Mouse (Mus musculus) T-helper 1 cell (primary cell): Measurements from ENCODE around the gene Tcf20.

ENCODE experiments used
- in situ Hi-C: fragments of 300-600 bp; cut with MboI, MseI; formaldehyde crosslinking; loops from one replicate; pipeline ENCODE4 v1.15.1; 2025; ENCODE audit warnings: high pct_unique_total_duplicates

Tcf20 gene

GRCm38 (mm10) chr15:82958253-82958701, 29.4 kb downstream of the Tcf20 start:
- in situ Hi-C loops: no loop called here

GRCm38 (mm10) chr15:82956721-82957120, 31.0 kb downstream of the Tcf20 start:
- in situ Hi-C loops: no loop called here

- in situ Hi-C loops: no loop called here
These were observed 31.4 kb downstream of the Tcf20 start for GRCm38 (mm10) chr15:82956310-82956709.

DNA sequence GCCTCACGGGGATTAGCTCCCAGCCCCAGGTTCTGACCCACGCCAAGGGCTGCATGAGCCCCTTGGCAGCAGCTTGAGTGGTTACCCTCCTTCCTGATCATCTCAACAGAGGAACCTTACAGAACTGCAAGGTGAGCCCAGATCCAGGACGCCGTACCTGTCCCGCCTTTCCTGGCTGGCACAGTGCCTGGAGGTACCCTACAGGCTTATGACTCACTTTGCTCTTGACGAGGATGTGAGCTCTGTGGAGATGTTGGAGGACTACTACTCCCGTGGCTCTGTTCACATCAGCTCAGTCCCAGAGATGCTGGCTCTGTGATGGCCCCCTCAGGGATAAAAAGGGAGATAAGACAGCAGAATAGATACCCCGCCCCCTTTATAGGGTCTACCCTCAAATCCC, 32.4 kb downstream of the Tcf20 start:
- in situ Hi-C loops: no loop called here

- in situ Hi-C loops: no loop called here
These were observed 33.6 kb downstream of the Tcf20 start for GRCm38 (mm10) chr15:82954034-82954433.

- in situ Hi-C loops: no loop called here
These were observed 34.6 kb downstream of the Tcf20 start for GRCm38 (mm10) chr15:82953096-82953495.

DNA sequence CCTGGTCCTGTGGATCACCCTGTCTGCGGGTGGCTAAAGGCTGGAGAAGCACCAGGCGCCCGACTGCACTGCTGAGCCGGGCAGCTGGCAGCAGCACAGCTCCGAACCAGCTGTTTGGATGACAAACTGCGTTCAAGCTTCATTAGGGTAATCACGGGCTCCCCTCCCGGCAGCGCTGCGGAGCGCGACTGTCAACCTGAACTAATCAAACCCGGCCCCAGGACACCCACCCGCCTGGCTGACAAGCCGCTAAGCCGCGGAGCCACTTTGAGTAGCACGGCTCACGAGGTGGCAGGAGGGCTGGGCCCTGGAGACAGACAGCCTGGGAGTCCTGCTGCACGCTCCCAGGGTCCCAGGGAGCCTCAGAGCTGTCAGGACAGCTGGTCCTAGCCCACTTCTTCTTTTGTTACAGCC, 35.4 kb downstream of the Tcf20 start:
- in situ Hi-C loops: no loop called here

DNA sequence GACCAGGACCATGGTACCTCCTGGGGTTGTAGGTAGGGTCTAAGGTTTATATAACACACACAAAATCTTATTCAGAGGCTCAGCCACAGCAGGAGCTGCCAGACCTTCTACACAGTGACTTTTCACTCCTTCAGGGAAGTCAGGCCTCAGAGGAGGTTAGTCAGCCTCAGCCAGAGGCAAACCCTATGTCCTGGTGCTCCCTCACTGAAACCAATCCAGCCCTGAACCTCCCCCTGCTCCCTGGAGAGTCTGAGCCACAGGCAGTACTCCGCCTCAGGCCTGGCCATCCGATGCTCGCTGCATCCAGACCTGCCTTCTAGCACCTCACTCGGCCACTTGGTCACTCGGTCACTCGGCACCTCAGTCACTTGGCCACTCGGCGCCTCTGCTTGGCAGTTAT, 37.4 kb downstream of the Tcf20 start:
- in situ Hi-C loops: no loop called here

GRCm38 (mm10) chr15:82947431-82947830, 40.2 kb downstream of the Tcf20 start:
- in situ Hi-C loops: no loop called here

DNA sequence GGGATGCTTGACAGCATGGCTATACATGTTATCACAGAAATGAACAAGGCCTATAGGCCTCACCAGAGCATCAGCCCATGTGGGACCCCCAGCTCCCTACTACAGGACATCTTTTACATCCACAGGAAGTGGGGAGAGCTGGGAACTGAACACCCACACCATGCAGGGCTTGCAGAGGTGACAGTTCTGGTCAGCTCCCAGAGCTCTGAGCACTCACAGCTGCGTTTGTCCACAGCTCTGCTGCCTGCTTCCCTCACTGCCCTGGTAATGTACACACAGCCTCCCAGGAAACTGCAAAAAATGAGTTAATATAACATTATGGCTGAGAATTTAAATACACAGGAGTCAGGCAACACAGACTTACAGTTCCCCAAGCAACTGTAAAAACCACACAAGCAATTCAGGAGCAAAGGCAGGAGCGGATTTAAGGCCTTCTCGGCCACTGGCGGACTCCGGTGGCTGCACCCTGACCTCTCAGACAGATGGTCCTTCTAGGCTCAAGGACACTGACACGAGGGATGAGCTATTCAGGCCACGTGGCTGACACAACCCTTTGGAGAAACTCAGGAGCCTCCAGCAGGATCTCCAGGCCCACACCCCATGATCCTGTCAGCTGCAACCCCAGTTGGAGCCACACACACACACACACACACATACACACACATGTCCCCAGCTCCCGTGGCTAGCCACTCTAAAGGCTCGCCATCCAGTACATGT, 43.0 kb downstream of the Tcf20 start:
- in situ Hi-C loops: loop anchor here (5.0 kb wide), 1 partner anchor 838 kb away; no protein-coding TSS in a partner anchor

- in situ Hi-C loops: loop anchor here (5.0 kb wide), 1 partner anchor 841 kb away; no protein-coding TSS in a partner anchor
These were observed 45.9 kb downstream of the Tcf20 start for GRCm38 (mm10) chr15:82941733-82942132.

- in situ Hi-C loops: loop anchor here (5.0 kb wide), 1 partner anchor 842 kb away; no protein-coding TSS in a partner anchor
These were observed 47.0 kb downstream of the Tcf20 start for GRCm38 (mm10) chr15:82940494-82941214.

GRCm38 (mm10) chr15:82938155-82938569, 49.5 kb downstream of the Tcf20 start:
- in situ Hi-C loops: no loop called here

DNA sequence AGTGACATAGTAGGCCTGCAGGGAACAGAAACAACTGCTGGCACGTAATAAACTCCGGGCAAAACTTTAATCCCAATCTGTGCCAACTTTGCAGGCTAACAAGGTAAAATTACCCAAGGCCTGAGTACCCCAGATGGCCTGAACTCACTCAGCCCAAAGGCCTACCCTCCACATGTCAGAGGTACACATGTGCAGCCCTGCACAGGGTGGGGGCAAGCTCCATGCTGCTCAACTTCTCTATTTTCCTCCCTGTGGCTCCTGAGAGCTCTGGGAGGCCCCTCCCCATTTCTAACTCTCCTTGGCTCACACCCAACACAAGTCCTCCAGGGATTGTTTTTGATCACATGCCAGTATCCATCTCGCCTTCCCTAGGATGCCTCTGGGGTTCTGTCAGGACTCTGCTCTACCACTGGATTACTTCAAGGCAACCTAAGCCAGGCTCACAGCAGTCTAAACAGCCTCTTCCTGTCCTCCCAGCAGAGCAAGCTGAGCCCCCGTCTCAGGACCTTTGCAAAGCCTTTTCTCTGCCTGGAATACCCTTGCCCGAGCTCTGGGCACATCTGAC, 50.2 kb downstream of the Tcf20 start:
- in situ Hi-C loops: no loop called here

GRCm38 (mm10) chr15:82934971-82935370, 52.7 kb downstream of the Tcf20 start:
- in situ Hi-C loops: no loop called here

GRCm38 (mm10) chr15:82932936-82933650, 54.6 kb downstream of the Tcf20 start:
- in situ Hi-C loops: no loop called here

- in situ Hi-C loops: no loop called here
These were observed 56.2 kb downstream of the Tcf20 start for GRCm38 (mm10) chr15:82931436-82931835.

- in situ Hi-C loops: no loop called here
These were observed 58.1 kb downstream of the Tcf20 start for GRCm38 (mm10) chr15:82929595-82929994.

GRCm38 (mm10) chr15:82928844-82929243, 58.8 kb downstream of the Tcf20 start:
- in situ Hi-C loops: no loop called here

- in situ Hi-C loops: no loop called here
These were observed 59.6 kb downstream of the Tcf20 start for GRCm38 (mm10) chr15:82928023-82928422.

- in situ Hi-C loops: no loop called here
These were observed 60.6 kb downstream of the Tcf20 start for GRCm38 (mm10) chr15:82927057-82927456.
